Mouse (Mus musculus): Measurements from ENCODE around the gene Bzw1. TPM values are rescaled to one million over a fixed set of nuclear protein-coding genes. Genes with fewer than 3 reads are reported as not detected.

Gene Bzw1
- polyA plus RNA-seq, 1 experiment: 313 TPM

DNA sequence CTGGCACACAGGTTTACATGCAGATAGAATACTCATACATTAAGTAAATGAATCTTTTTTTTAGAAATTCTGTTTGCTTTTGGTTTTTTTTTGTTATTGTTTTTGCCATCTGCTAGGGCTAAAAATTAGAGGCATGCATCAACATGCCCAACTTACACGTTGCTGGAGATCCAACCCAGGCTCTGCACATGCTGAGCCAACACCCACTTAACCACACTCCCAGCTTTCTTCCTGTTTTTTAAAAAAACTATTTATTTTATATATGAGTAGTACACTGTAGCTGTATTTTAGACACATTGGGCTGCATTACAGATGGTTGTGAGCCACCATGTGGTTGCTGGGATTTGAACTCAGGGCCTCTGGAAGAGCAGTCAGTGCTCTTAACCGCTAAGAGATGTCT, 23.4 kb downstream of the Bzw1 start:
- Histone ChIP-seq H3K4me1 (ENCODE audit: control insufficient read depth, insufficient read depth, low read length) (no peaks in the 10 kb centered on the region), H3K36me3 (ENCODE audit: control insufficient read depth, insufficient read depth, low read length, poor library complexity, severe bottlenecking) (peaks cover 90% of the 10 kb centered on the region), H3K27me3 (ENCODE audit: control insufficient read depth, insufficient read depth, low read length, poor library complexity, severe bottlenecking) (no peaks in the 10 kb centered on the region), H3K27ac (ENCODE audit: insufficient read depth, low read length) (no peak overlapping the region), H3K4me3 (ENCODE audit: low read depth, low read length) (no peak overlapping the region), H3K9me3 (replicated peaks; ENCODE audit: control insufficient read depth, insufficient read depth, low read length, poor library complexity, severe bottlenecking) (no peaks in the 10 kb centered on the region), H3K9ac (ENCODE audit: low read depth, poor library complexity, severe bottlenecking) (no peak overlapping the region)
- no peak for TF ChIP-seq POLR2A (IDR thresholded peaks at IDR 0.05; ENCODE audit: insufficient read depth, low read length)

DNA sequence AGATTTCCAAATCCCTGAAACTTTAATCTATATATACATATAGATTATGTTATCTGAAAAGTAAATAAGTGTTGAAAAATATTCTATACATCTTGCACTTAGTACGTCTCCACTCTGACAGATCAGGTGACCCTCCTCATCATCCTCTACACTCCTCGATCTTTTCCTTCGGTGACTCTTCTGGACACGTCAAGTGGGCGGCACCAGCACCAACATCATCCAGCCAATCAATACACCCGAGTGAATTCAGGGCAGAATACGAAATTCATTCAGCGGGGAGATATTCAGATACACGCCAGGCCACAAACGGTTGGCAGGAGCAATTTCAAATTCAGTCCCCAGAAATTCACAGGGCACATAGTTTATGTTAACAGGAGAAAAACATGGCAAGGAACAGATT, 27.3 kb downstream of the Bzw1 start:
- Histone ChIP-seq H3K4me1 (ENCODE audit: control insufficient read depth, insufficient read depth, low read length) (no peaks in the 10 kb centered on the region), H3K4me3 (ENCODE audit: low read depth, low read length) (no peak overlapping the region), H3K9ac (ENCODE audit: low read depth, poor library complexity, severe bottlenecking) (no peak overlapping the region), H3K27me3 (ENCODE audit: control insufficient read depth, insufficient read depth, low read length, poor library complexity, severe bottlenecking) (no peaks in the 10 kb centered on the region), H3K9me3 (replicated peaks; ENCODE audit: control insufficient read depth, insufficient read depth, low read length, poor library complexity, severe bottlenecking) (no peaks in the 10 kb centered on the region), H3K36me3 (ENCODE audit: control insufficient read depth, insufficient read depth, low read length, poor library complexity, severe bottlenecking) (peaks cover 62% of the 10 kb centered on the region), H3K27ac (ENCODE audit: insufficient read depth, low read length) (no peak overlapping the region)
- no peak for TF ChIP-seq CTCF (IDR thresholded peaks at IDR 0.05; ENCODE audit: low read depth, low read length)

DNA sequence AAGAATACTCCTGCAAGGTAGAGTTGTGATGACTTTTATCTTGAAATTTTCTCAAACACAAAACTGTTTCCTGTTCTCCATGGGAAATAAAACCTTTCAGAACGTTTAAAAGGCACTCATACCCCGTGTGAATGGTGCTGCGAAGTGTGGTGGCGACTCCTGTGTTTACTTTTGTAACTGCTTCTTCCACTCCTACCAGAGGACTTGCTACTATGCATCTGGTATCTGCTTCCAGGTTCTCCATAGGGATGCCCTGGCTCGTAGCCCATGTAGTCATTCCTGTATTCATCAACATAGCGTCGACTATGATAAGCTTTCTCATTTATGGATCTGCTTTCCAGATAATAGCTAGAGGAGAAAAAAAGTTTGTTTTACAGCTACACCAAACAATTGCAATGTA, 28.3 kb downstream of the Bzw1 start:
- H3K9me3 ChIP-seq (replicated peaks; ENCODE audit: control insufficient read depth, insufficient read depth, low read length, poor library complexity, severe bottlenecking): no peaks in the 10 kb centered on the region
- no peak overlapping the region for H3K9ac ChIP-seq (ENCODE audit: low read depth, poor library complexity, severe bottlenecking)
- peaks cover 54% of the 10 kb centered on the region for H3K36me3 ChIP-seq (ENCODE audit: control insufficient read depth, insufficient read depth, low read length, poor library complexity, severe bottlenecking)
- no peaks in the 10 kb centered on the region for H3K27me3 ChIP-seq (ENCODE audit: control insufficient read depth, insufficient read depth, low read length, poor library complexity, severe bottlenecking)
- H3K4me3 ChIP-seq (ENCODE audit: low read depth, low read length): no peak overlapping the region
- TF ChIP-seq EP300 (IDR thresholded peaks at IDR 0.05; ENCODE audit: insufficient read depth, low read depth, low read length) (no peak), POLR2A (IDR thresholded peaks at IDR 0.05; ENCODE audit: insufficient read depth, low read length) (no peak), CTCF (IDR thresholded peaks at IDR 0.05; ENCODE audit: low read depth, low read length) (no peak)
- no peaks in the 10 kb centered on the region for H3K4me1 ChIP-seq (ENCODE audit: control insufficient read depth, insufficient read depth, low read length)
- H3K27ac ChIP-seq (ENCODE audit: insufficient read depth, low read length): no peak overlapping the region

DNA sequence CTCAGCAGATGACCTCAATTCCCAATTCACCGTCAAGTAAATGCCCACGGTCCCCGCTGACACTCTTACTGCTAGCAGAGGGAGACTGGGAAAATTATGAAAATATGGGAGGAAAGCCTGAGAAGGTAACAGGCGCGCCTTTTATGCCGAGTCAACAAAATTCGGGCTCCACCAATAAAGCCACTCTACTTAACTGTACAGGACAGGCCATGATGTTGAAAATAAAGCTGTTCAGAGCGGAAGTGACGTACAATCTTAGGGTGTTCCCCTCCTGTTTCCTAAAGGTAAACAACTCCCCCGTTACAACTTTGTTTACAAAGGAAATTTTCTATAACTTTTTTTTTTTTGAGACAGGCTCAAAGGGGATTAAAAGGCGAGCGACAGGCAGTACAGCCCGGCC, 30.2 kb downstream of the Bzw1 start:
- Histone ChIP-seq H3K27me3 (ENCODE audit: control insufficient read depth, insufficient read depth, low read length, poor library complexity, severe bottlenecking) (no peaks in the 10 kb centered on the region), H3K9me3 (replicated peaks; ENCODE audit: control insufficient read depth, insufficient read depth, low read length, poor library complexity, severe bottlenecking) (no peaks in the 10 kb centered on the region), H3K4me1 (ENCODE audit: control insufficient read depth, insufficient read depth, low read length) (no peaks in the 10 kb centered on the region), H3K9ac (ENCODE audit: low read depth, poor library complexity, severe bottlenecking) (peak overlapping the region; percentile 89), H3K36me3 (ENCODE audit: control insufficient read depth, insufficient read depth, low read length, poor library complexity, severe bottlenecking) (peaks cover 36% of the 10 kb centered on the region), H3K4me3 (ENCODE audit: low read depth, low read length) (peak overlapping the region; percentile 80), H3K27ac (ENCODE audit: insufficient read depth, low read length) (peak overlapping the region; percentile 45)
- no peak for TF ChIP-seq POLR2A (IDR thresholded peaks at IDR 0.05; ENCODE audit: insufficient read depth, low read length)
- TF ChIP-seq CTCF (IDR thresholded peaks at IDR 0.05; ENCODE audit: low read depth, low read length): no peak
- TF ChIP-seq EP300 (IDR thresholded peaks at IDR 0.05; ENCODE audit: insufficient read depth, low read depth, low read length): no peak

DNA sequence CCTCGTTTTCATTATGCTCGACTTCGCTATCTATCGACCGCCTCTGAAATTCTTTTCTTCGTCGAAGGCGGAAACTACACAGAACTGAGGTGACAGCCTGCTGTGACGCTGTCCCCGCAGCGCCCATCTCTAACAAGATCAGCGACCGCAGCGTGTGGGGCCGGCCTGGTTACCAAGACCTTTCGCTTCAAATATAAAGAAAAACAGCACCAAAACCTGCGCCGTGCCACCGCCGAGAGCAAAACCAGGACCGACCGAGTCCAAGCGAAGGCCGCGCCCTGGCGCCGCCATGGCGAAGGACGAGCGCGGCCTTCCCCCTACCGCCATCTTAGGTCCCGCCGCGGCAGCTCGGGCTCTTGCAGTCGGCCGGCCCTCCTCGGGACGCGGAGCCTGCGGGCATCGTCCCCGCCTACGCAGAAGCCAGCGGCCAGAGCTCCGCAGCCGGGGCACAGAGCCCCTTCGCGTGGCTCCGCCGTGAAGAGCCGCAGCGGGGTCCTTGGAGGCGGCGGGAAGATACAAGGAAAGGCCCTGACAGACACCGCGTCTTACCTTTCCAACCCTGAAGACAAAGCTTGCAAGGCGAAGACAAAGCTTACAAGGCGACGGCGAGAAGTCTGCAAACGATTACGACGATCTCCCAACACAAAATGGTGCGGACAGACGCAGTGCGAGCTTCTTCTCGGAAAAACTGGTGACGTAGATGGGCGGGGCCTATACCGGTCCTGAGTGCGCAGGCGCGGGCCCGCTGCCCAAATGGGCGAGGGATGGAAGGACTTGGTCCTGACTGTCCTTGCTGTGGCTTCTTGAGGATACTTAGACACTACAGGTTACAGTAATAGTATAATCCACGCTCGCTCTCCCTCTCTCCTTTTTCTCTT, 30.9 kb downstream of the Bzw1 start, which contains the start of gene Clk1:
TSS of gene Clk1 (minus strand) at position 696 of the 878 bp plus-strand sequence.
- Histone ChIP-seq H3K27ac (ENCODE audit: insufficient read depth, low read length) (peak within 1 kb of the TSS; percentile 85), H3K4me1 (ENCODE audit: control insufficient read depth, insufficient read depth, low read length) (no peaks in the 10 kb centered on the region), H3K27me3 (ENCODE audit: control insufficient read depth, insufficient read depth, low read length, poor library complexity, severe bottlenecking) (no peaks in the 10 kb centered on the region), H3K4me3 (ENCODE audit: low read depth, low read length) (peak within 1 kb of the TSS; percentile 80), H3K9ac (ENCODE audit: low read depth, poor library complexity, severe bottlenecking) (peak within 1 kb of the TSS; percentile 89), H3K9me3 (replicated peaks; ENCODE audit: control insufficient read depth, insufficient read depth, low read length, poor library complexity, severe bottlenecking) (no peaks in the 10 kb centered on the region), H3K36me3 (ENCODE audit: control insufficient read depth, insufficient read depth, low read length, poor library complexity, severe bottlenecking) (peaks cover 29% of the 10 kb centered on the region)
- TF ChIP-seq CTCF (IDR thresholded peaks at IDR 0.05; ENCODE audit: low read depth, low read length) (no peak), POLR2A (IDR thresholded peaks at IDR 0.05; ENCODE audit: insufficient read depth, low read length) (peak; percentile 95)

DNA sequence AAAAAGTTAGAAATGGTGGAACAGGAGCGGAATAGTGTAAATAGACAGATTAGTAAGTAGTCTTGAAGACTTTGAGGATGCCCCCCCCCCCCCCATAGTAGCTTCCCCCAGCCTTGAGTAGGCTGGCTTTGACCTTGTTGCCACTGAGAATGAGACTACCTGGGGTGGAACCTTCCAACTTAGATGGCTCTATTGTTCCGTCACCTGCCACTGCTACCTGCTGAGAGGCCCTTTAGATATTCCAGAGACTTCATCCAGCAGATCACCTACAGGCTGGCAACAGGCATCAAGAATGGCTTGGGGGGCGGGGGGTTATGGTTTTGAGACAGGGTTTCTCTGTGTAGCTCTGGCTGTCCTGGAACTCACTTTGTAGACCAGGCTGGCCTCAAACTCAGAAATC, 31.9 kb downstream of the Bzw1 start:
- peak overlapping the region; percentile 89; the same call in 1 of the 2 replicates for H3K9ac ChIP-seq (ENCODE audit: low read depth, poor library complexity, severe bottlenecking)
- no peak overlapping the region for H3K4me3 ChIP-seq (ENCODE audit: low read depth, low read length)
- H3K4me1 ChIP-seq (ENCODE audit: control insufficient read depth, insufficient read depth, low read length): no peaks in the 10 kb centered on the region
- H3K36me3 ChIP-seq (ENCODE audit: control insufficient read depth, insufficient read depth, low read length, poor library complexity, severe bottlenecking): peaks cover 20% of the 10 kb centered on the region
- no peaks in the 10 kb centered on the region for H3K9me3 ChIP-seq (replicated peaks; ENCODE audit: control insufficient read depth, insufficient read depth, low read length, poor library complexity, severe bottlenecking)
- peak overlapping the region; percentile 85; the same call in 1 of the 2 replicates for H3K27ac ChIP-seq (ENCODE audit: insufficient read depth, low read length)
- H3K27me3 ChIP-seq (ENCODE audit: control insufficient read depth, insufficient read depth, low read length, poor library complexity, severe bottlenecking): no peaks in the 10 kb centered on the region
- TF ChIP-seq EP300 (IDR thresholded peaks at IDR 0.05; ENCODE audit: insufficient read depth, low read depth, low read length): peak; percentile 80
- no peak for TF ChIP-seq POLR2A (IDR thresholded peaks at IDR 0.05; ENCODE audit: insufficient read depth, low read length)
- TF ChIP-seq CTCF (IDR thresholded peaks at IDR 0.05; ENCODE audit: low read depth, low read length): no peak
